Mouse (Mus musculus) lung, postnatal 10 days (tissue): ENCODE data around the gene Egfr.

Experiments used
- DNase-seq: peaks from one replicate; pipeline ENCODE4 v3.0.0; 2021

Egfr gene

DNA sequence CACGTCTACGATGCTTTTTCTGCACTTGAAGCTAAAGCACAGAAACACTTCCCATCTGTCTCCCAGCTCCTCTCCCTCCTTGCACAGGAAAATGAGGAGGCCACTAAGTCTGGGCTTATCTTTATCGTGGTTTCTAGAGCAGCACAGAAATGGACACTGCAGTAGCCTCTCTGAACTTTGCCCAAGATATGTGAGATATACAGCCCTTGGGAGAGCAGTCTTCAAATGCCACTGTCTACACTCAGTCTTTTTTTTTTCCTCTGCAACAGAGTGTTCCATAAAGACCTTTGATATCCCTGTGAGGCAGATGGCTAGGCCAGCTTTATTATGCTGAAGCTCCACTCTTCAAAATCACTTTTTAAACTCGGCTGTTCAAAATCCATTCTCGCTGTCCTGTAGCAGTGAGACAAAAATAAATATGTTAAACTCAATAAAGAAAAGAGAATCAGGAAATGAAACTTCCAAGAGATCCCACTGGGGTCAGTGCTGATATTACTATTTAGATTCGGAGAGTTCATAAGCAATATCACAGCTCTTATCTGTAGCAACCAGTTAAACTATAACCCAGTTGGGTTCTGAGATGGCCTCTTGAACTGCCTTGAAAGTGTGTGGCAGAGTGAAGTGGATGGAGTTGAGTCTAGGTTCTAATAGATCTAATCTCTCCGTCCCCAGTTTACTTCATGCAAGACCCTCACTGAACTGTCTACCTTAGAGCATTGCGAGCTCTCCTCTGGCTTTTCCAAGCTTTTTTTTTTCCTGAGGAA, 148.8 kb downstream of the Egfr start:
- DNase-seq = no peak

DNA sequence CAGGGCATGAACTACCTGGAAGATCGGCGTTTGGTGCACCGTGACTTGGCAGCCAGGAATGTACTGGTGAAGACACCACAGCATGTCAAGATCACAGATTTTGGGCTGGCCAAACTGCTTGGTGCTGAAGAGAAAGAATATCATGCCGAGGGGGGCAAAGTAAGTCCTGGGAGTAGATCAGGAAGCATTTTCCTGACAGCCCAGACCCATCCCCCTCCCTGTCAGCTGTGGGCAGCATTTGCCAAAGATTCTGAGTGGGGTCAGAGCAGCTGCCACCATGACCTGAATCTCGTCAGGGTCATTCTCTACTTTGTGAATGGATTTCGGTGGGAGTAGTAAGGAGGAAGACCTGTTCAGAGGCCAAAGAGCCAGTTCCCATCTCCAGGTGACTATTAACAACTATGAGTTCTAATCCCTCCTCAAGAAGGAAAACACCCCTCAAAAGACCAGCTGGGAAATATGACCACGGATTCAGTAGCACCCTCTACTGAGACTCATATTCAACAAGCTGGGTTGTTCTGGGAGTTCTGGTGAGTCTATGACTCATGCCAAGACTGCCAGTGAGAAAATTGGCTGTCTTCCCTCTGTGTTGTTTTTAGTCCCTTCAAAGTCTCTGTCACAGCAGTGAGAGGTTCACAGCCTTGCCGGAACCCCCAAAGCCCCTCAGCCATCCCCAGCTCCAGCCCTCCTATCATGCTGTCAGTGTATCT, 152.5 kb downstream of the Egfr start:
- DNase-seq = peak; percentile 52

- DNase-seq = no peak
Measured at GRCm38 (mm10) chr11:16905012-16905332, 153.0 kb downstream of the Egfr start.

GRCm38 (mm10) chr11:16906530-16906929, 154.5 kb downstream of the Egfr start:
- no peak for DNase-seq

DNA sequence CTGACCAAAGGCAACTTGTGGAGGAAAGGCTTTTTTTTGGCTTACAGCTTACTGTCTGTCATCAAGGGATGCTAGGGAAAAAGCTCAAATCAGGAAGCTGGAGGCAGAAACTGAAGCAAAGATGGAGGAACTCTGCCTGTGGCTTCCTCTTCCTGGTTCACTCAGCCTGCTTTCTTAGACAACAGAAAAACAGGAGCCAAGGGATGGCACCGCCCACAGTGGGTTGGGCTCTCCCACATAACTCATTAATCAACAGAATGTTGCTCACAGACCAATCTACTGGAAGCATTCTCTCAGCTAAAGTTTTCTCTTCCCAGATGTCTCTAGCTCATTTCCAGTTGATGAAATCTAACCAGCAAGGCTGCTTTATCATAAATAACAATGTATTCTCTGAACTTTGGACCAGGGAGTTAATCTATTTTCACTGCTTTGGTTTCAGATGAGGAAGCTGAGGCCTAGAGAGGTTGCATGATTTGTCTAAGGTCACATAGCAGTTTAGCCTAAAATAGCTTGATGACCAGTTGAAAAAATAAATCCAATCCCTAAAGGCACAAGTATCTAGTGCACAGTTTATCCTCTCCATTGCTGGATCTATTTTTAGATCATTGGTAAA, 155.6 kb downstream of the Egfr start:
- no peak for DNase-seq

GRCm38 (mm10) chr11:16914756-16915155, 162.8 kb downstream of the Egfr start:
- no peak for DNase-seq

GRCm38 (mm10) chr11:16915850-16916249, 163.8 kb downstream of the Egfr start:
- no peak for DNase-seq

DNA sequence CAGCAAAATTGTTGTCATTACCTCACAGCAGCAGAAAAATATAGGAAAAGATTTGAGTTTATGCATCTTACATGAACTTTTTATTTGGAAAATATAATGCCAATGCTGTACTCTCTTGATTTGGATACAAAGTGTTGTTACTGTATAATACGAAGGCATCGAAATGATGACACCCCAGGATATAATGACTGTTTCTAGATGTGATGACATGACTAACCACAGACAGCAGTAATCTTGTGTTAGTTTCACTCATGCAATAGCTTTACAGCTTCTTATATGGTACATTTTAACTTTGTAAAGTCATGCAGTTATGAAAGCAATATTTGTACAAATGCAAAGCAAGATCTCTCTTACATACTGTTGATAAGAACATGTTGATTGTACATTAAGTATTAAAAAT, 165.5 kb downstream of the Egfr start:
- no peak for DNase-seq

DNA sequence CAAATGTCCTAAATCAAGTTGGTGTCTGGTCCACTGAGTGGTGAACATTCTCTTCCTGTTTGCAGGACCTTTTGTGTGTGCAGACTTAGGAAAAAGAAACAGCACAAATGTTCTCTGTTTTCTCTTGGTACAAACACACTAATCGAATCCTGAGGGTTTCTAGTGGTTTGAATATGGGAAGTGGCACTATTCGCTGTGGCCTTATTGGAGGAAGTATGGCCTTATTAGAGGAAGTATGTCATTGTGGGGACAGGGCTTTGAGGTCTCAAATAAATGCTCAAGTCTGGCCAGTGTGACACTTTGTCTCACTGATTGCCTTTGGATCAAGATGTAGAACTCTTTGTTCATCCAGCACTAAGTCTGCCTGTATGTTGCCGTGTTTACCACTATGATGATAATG, 180.2 kb downstream of the Egfr start:
- DNase-seq = no peak

DNA sequence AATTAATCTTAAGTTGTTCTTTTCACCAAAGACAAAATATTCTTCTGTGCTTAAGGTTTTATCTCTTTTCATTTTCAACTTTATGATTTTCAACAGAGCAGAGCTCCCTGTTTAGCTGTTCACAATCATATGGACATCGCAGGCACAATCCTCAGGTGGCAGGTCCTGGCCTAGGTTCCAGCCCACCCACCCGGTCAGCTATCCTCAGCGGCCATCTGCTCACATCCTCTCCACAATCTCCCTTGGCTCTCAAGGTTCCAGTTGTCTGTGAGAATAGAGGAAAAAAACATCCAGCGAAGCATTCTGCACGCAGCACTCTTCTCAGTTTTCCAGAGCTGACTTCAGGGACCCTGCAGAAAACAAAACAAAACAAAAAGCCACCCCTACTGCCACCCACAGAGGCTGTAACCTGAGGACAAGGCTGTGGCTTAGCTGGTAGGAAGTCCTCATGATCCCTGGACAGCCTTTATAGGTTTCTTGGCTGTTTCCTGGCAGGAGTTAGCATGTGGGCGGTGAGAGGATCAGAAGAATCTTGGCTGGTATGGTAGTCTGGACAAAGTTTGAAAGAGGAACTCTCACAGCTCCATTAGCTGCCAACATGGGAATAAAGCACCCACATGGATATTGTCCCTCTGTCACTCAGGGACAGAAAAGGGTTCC, 183.7 kb downstream of the Egfr start:
- peak; percentile 29 for DNase-seq

- no peak for DNase-seq
Measured at GRCm38 (mm10) chr11:16941103-16941793, 189.2 kb downstream of the Egfr start.

DNA sequence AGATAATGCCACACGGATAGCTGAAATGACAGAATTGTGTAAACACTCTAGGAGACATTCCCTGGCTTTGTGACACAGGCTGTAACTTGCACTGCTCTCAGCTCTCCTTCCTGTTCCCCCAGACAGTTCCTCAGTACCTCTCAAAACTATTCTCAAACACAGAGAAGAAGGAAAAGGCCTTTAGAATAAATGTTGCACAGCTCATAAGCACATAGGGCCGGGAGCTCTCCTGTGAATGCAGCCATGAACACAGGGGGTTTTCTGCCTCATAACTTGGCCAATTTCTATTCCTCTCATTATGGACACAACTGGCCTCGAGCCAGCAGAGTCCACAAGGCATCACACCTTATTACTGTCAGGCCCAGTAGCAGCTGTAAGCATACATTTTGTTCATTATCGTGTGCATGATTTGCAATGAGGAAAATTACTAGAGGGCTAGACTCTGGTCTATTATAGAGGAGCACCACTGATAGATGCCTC, 190.0 kb downstream of the Egfr start:
- DNase-seq = no peak

- no peak for DNase-seq
Measured at GRCm38 (mm10) chr11:16943016-16943415, 191.0 kb downstream of the Egfr start.

DNA sequence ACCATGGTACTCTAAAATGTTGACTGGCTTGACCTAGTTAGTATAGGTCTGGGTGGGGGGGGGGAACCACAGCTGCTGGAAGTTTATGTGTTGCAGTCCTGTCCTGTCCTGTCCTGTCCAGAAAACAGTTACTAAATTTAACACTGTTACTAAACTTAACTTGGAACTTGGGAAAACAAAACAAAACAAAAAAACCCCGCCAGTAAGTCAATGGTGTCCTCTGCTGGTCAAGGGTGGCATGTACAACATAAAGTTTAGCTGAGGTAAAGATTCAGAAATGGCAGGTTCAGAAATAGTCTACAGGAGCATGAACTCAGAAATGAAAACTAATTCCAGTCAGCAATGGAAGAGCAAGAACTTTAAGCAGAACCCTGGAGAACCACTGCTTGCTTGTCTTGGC, 196.8 kb downstream of the Egfr start:
- DNase-seq = peak; percentile 68

GRCm38 (mm10) chr11:16950226-16950975, 198.4 kb downstream of the Egfr start:
- no peak for DNase-seq

GRCm38 (mm10) chr11:16950976-16951760, 199.2 kb downstream of the Egfr start, which contains the start of gene Fbxo48:
Gene Fbxo48, plus strand, starts transcription at chr11:16951375.
- DNase-seq = peak; percentile 99

DNA sequence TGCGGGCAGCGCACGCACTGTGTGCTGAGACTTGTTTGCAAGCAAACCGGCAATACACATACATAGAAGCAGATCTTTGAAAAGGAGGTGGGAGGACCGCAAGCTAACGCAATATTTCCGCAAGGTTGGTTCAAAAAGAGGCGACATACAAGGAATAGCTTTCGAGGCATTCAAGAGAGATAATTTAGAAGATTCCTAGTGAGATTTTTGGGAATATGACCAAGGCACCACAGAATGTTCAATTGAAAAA, 199.7 kb downstream of the Egfr start:
- no peak for DNase-seq

- no peak for DNase-seq
Measured at GRCm38 (mm10) chr11:16956115-16956862, 204.3 kb downstream of the Egfr start.

- no peak for DNase-seq
Measured at GRCm38 (mm10) chr11:16957030-16957429, 205.0 kb downstream of the Egfr start.

DNA sequence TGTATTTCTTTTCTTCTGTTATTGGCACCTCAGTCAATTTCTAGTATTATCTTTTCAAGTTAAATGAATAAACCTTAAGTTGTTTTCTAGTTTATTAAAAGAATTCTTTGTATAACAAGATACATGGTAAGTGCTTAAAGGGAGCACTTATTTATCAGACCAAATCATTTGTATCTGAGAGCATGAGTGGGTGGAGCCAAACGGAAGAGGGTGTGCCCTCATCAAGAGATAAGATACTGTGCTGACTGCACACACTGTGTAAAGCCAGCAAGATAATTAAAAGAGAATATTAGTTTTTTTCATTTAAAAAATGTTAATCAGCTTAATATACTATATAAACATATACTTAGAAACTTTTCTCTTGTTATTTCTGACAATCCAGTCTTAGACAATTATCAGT, 206.5 kb downstream of the Egfr start:
- no peak for DNase-seq
